Comparison of ENCODE assay signal across 20 mouse cellular contexts in genomic region chr6:111492166-111492565, GRCm38 (mm10).
DNase-seq lines count a peak whose midpoint lies in the region; ATAC-seq and TF ChIP-seq lines count a peak whose summit lies in the region.
"Had no signal": no experiment of that assay in that cellular context is flagged by ENCODE, and none has a peak within 500 bp of the region (broad histone marks: within the 10 kb centered on the region; RNA-seq: fewer than 3 reads in every experiment).

No protein-coding gene starts in this region.

- DNase-seq in forebrain, postnatal 0 days: peak; percentile 52
- DNase-seq in forebrain, embryonic 10.5 days (ENCODE audit: extremely low spot score, low spot score): no peak
- DNase-seq in left cerebral cortex, adult 2 months (ENCODE audit: extremely low spot score in 1 of 2, low spot score in 2 of 2): no peak
- no peak for DNase-seq in left cerebral cortex, postnatal 36 days (ENCODE audit: low spot score in 2 of 2)
- DNase-seq in midbrain, postnatal 0 days (ENCODE audit: low spot score): peak; percentile 12
- no peak for DNase-seq in midbrain, embryonic 11.5 days (ENCODE audit: low spot score, missing footprints)
- DNase-seq in gastrocnemius, adult 18-20 months (ENCODE audit: low spot score): no peak
- DNase-seq: adrenal gland, adult 8-10 months; adrenal gland, postnatal 25 days; cerebellum, adult 18-20 months; cerebellum, adult 9-10 months; cerebellum, postnatal 14 days; gastrocnemius, adult 2 months; gastrocnemius, postnatal 14 days; heart, adult 11 months had no signal

- H3K4me1 ChIP-seq in forebrain, postnatal 0 days (ENCODE audit: insufficient read depth): no peaks in the 10 kb centered on the region
- no peaks in the 10 kb centered on the region for H3K4me1 ChIP-seq in forebrain, embryonic 10.5 days
- H3K4me1 ChIP-seq in midbrain, postnatal 0 days (ENCODE audit: insufficient read depth, low read length): no peaks in the 10 kb centered on the region
- H3K4me1 ChIP-seq in midbrain, embryonic 11.5 days (ENCODE audit: control insufficient read depth, insufficient read depth, low read length): no peaks in the 10 kb centered on the region
- H3K4me1 ChIP-seq: hindbrain, embryonic 12.5 days had no signal

- ATAC-seq in forebrain, postnatal 0 days: peak; percentile 25; the same call in 1 of the 2 replicates
- ATAC-seq in midbrain, postnatal 0 days (ENCODE audit: low FRiP score): no peak
- no peak for ATAC-seq in midbrain, embryonic 11.5 days (ENCODE audit: low FRiP score)
- ATAC-seq: activated CD4-positive, CD25-positive, alpha-beta regulatory T cell, adult 4 months; forebrain, embryonic 14.5 days; hindbrain, embryonic 16.5 days had no signal

- H3K27ac ChIP-seq in forebrain, postnatal 0 days (ENCODE audit: low read depth, low read length): no peak overlapping the region
- H3K27ac ChIP-seq in forebrain, embryonic 10.5 days: no peak overlapping the region
- H3K27ac ChIP-seq in left cerebral cortex, adult 2 months: peak overlapping the region; percentile 1; the same call in 1 of the 2 replicates
- no peak overlapping the region for H3K27ac ChIP-seq in midbrain, postnatal 0 days (ENCODE audit: low read depth, low read length)
- H3K27ac ChIP-seq in midbrain, embryonic 11.5 days (ENCODE audit: low read depth, low read length): no peak overlapping the region
- H3K27ac ChIP-seq: gastrocnemius, adult 2 months; hindbrain, embryonic 12.5 days had no signal

- no peak overlapping the region for H3K4me3 ChIP-seq in forebrain, postnatal 0 days (ENCODE audit: low read depth, low read length)
- no peak overlapping the region for H3K4me3 ChIP-seq in forebrain, embryonic 10.5 days
- no peak overlapping the region for H3K4me3 ChIP-seq in left cerebral cortex, adult 2 months
- H3K4me3 ChIP-seq in midbrain, postnatal 0 days (ENCODE audit: low read depth, low read length): no peak overlapping the region
- H3K4me3 ChIP-seq in midbrain, embryonic 11.5 days (ENCODE audit: low read depth, low read length): no peak overlapping the region
- H3K4me3 ChIP-seq: gastrocnemius, adult 2 months; hindbrain, embryonic 12.5 days had no signal

- H3K9me3 ChIP-seq in forebrain, postnatal 0 days (ENCODE audit: low read length): no peaks in the 10 kb centered on the region
- no peaks in the 10 kb centered on the region for H3K9me3 ChIP-seq in forebrain, embryonic 10.5 days
- H3K9me3 ChIP-seq in midbrain, postnatal 0 days (ENCODE audit: low read length): no peaks in the 10 kb centered on the region
- no peaks in the 10 kb centered on the region for H3K9me3 ChIP-seq in midbrain, embryonic 11.5 days (ENCODE audit: control insufficient read depth, low read length)
- H3K9me3 ChIP-seq: hindbrain, embryonic 12.5 days had no signal

- H3K36me3 ChIP-seq in forebrain, postnatal 0 days (ENCODE audit: insufficient read depth): no peaks in the 10 kb centered on the region
- H3K36me3 ChIP-seq in forebrain, embryonic 10.5 days (replicated peaks): no peaks in the 10 kb centered on the region
- H3K36me3 ChIP-seq in midbrain, postnatal 0 days (ENCODE audit: insufficient read depth, low read length): no peaks in the 10 kb centered on the region
- no peaks in the 10 kb centered on the region for H3K36me3 ChIP-seq in midbrain, embryonic 11.5 days (ENCODE audit: control insufficient read depth, insufficient read depth, low read length)
- H3K36me3 ChIP-seq: hindbrain, embryonic 12.5 days had no signal

- intact Hi-C loops in left cerebral cortex, adult 2 months (cut with DNase I): no loop called here
- intact Hi-C loops in left cerebral cortex, postnatal 36 days (cut with DNase I): no loop called here

- no peaks in the 10 kb centered on the region for H3K27me3 ChIP-seq in forebrain, postnatal 0 days (ENCODE audit: insufficient read depth, low read length)
- no peaks in the 10 kb centered on the region for H3K27me3 ChIP-seq in forebrain, embryonic 10.5 days (ENCODE audit: poor library complexity, severe bottlenecking)
- no peaks in the 10 kb centered on the region for H3K27me3 ChIP-seq in midbrain, postnatal 0 days (ENCODE audit: insufficient read depth, low read length)
- no peaks in the 10 kb centered on the region for H3K27me3 ChIP-seq in midbrain, embryonic 11.5 days (ENCODE audit: control insufficient read depth, insufficient read depth, low read length)
- H3K27me3 ChIP-seq: hindbrain, embryonic 12.5 days had no signal

- no peak for TF ChIP-seq CTCF in forebrain, postnatal 0 days (IDR thresholded peaks at IDR 0.05; ENCODE audit: low read depth)
- no peak for TF ChIP-seq CTCF in left cerebral cortex, adult 2 months (IDR thresholded peaks at IDR 0.05)
- no peak for TF ChIP-seq CTCF in midbrain, postnatal 0 days (IDR thresholded peaks at IDR 0.05)

- H3K9ac ChIP-seq in forebrain, postnatal 0 days: no peak overlapping the region
- H3K9ac ChIP-seq in midbrain, postnatal 0 days (replicated peaks; ENCODE audit: low read length, poor library complexity, severe bottlenecking): no peak overlapping the region
- H3K9ac ChIP-seq in midbrain, embryonic 11.5 days (ENCODE audit: low read length): no peak overlapping the region
- H3K9ac ChIP-seq: hindbrain, embryonic 12.5 days had no signal

- H3K4me2 ChIP-seq in forebrain, postnatal 0 days (ENCODE audit: low read depth): no peak overlapping the region
- no peak overlapping the region for H3K4me2 ChIP-seq in midbrain, postnatal 0 days (ENCODE audit: low read depth, low read length, poor library complexity, severe bottlenecking)
- H3K4me2 ChIP-seq in midbrain, embryonic 11.5 days: no peak overlapping the region
- H3K4me2 ChIP-seq: heart, embryonic 11.5 days; hindbrain, embryonic 12.5 days had no signal

Comparison
In these comparisons a context has a peak if more than half of its experiments do, and no peak if none do; other contexts are left out.
1. DNase-seq: peak in forebrain, postnatal 0 days (single experiment) and midbrain, postnatal 0 days (single experiment); none in forebrain, embryonic 10.5 days (single experiment), left cerebral cortex, adult 2 months (0 of 2), left cerebral cortex, postnatal 36 days (0 of 2), midbrain, embryonic 11.5 days (single experiment) and gastrocnemius, adult 18-20 months (single experiment).